Mouse (Mus musculus) cerebellum, adult 2 months (tissue): Measurements from ENCODE around the gene Marf1.

Source experiments
- CTCF ChIP-seq: fragments of 200-500 bp; IDR thresholded peaks from 2 replicates; pipeline ENCODE4 v1.5.1; 2011; ENCODE audit warnings: low read depth, mild to moderate bottlenecking, control low read depth, low read length, moderate library complexity, borderline replicate concordance; ENCODE audit not compliant: insufficient read depth
- POLR2A ChIP-seq: fragments of 200-500 bp; IDR thresholded peaks from 2 replicates; pipeline ENCODE4 v1.6.1; 2011; ENCODE audit warnings: low read length, control low read depth, borderline replicate concordance; ENCODE audit not compliant: insufficient read depth

- TF ChIP-seq POLR2A (no peak), CTCF (peak; percentile 71)
Observed at GRCm38 (mm10) chr16:14195427-14195826, 32.3 kb upstream of the Marf1 start.
